Mouse (Mus musculus) G1E (cell line): Measurements from ENCODE around the gene Slc26a1.

Experiments
- CTCF ChIP-seq: IDR thresholded peaks from 2 replicates; pipeline ENCODE4 v1.5.1; 2012; ENCODE audit warnings: low read depth, low read length, inconsistent platforms, mixed read lengths
- TAL1 ChIP-seq: conservative IDR thresholded peaks from 2 replicates; pipeline ENCODE4 v1.6.1; 2012; ENCODE audit warnings: low read depth, low read length, inconsistent platforms, mixed read lengths

DNA sequence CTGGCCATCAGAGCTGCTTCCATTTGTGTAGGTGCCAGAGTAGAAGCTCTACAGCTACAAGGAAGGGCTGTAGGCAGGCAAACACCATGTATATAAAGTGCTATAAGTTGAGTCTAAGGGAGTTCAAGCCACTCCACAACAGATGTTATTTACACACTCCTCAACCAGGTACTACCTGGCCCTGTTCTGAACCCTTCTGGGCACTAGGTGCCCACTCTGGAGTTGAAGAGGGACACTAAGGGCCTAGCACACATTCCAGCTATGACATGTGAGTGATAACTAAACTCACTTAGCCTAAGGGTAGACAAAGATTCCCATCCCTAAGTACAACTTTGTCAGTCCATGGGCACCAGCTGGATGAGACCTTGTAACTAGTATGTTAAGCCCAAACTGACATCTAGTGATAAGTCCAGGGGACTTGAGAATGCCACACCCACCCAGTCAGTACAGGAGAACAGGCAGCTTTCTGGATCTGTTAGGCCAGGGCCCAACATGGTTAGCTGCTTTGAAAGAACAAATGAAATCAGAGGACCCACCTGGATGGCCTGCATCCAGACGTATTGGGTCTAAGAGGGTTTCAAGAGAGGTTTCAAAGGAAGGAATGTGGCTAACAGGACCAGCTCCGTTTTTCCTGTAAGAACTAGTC lies 27.4 kb downstream of the Slc26a1 start:
- no peak for TF ChIP-seq CTCF
- TF ChIP-seq TAL1 = no peak
